Mouse (Mus musculus) heart, embryonic 11.5 days (tissue): Measurements from ENCODE around the gene Tle1. TPM values are rescaled to one million over a fixed set of nuclear protein-coding genes. Genes with fewer than 3 reads are reported as not detected.

Experiments
- ATAC-seq: fragments of 200-750 bp; cut with Nextera tagmentation; replicated peaks from 2 replicates; pipeline ENCODE4 v1.8.0; 2017; ENCODE audit warnings: moderate library complexity; ENCODE audit not compliant: insufficient number of reproducible peaks, low FRiP score, low TSS enrichment
- H3K27ac ChIP-seq: fragments of 300-500 bp; sonication (generic); 2 replicates; pipeline ENCODE4 v1.5.1; 2014; ENCODE audit warnings: mild to moderate bottlenecking, low read depth, low read length
- H3K27me3 ChIP-seq: fragments of 300-500 bp; sonication (generic); 2 replicates; pipeline ENCODE4 v1.6.1; 2014; ENCODE audit warnings: mild to moderate bottlenecking, low read length, mixed read lengths; ENCODE audit not compliant: control insufficient read depth, insufficient read depth
- H3K36me3 ChIP-seq: fragments of 300-500 bp; sonication (generic); 2 replicates; pipeline ENCODE4 v1.6.1; 2014; ENCODE audit warnings: mild to moderate bottlenecking, low read length, moderate library complexity, mixed read lengths; ENCODE audit not compliant: control insufficient read depth, insufficient read depth
- H3K4me1 ChIP-seq: fragments of 300-500 bp; sonication (generic); 2 replicates; pipeline ENCODE4 v1.6.1; 2014; ENCODE audit warnings: low read length; ENCODE audit not compliant: control insufficient read depth, insufficient read depth
- H3K4me2 ChIP-seq: fragments of 300-500 bp; sonication (generic); 2 replicates; pipeline ENCODE4 v1.6.1; 2014; ENCODE audit warnings: mild to moderate bottlenecking, moderate library complexity
- H3K4me3 ChIP-seq: fragments of 300-500 bp; sonication (generic); 2 replicates; pipeline ENCODE4 v1.5.1; 2014; ENCODE audit warnings: low read depth, low read length
- H3K9ac ChIP-seq: fragments of 300-500 bp; sonication (generic); 2 replicates; pipeline ENCODE4 v1.6.1; 2014; ENCODE audit warnings: mild to moderate bottlenecking, low read depth, low read length, moderate library complexity
- H3K9me3 ChIP-seq: fragments of 300-500 bp; sonication (generic); replicated peaks from 2 replicates; pipeline ENCODE4 v1.6.1; 2016; ENCODE audit warnings: low read length; ENCODE audit not compliant: control insufficient read depth
- WGBS: fragments of 180-500 bp; shearing (Covaris S2); extraction: QIAGEN DNeasy Blood & Tissue Kit; methylation state at CpG from one replicate; pipeline ENCODE4 v1.1.7; 2014; ENCODE audit not compliant: insufficient replicate concordance; 5-methylcytosine and 5-hydroxymethylcytosine counted together
- polyA plus RNA-seq: library from polyadenylated mRNA; unstranded; fragments of >200 nt; fragmentation: Nextera tagmentation; extraction: Ambion mirVana; gene quantifications from 2 replicates; pipeline ENCODE4 v1.2.1, GENCODE M21; 2014

The Tle1 gene
- polyA plus RNA-seq, 1 experiment from 2014 or later = 11.7 TPM

- no peak overlapping the region for H3K27ac ChIP-seq
- peaks cover 42% of the 10 kb centered on the region for H3K27me3 ChIP-seq
- WGBS = under 1% methylated on average over 22 of the region's 22 CpGs
- H3K4me3 ChIP-seq = peak overlapping the region; percentile 79
- ATAC-seq = 0 out of 2 replicates have a peak, but pooled peaks have one; percentile 25
- peaks cover 10% of the 10 kb centered on the region for H3K4me1 ChIP-seq
- peak overlapping the region; percentile 81 for H3K9ac ChIP-seq
- no peaks in the 10 kb centered on the region for H3K36me3 ChIP-seq
- no peaks in the 10 kb centered on the region for H3K9me3 ChIP-seq
- H3K4me2 ChIP-seq = peak overlapping the region; percentile 83
These were observed 1.8 kb downstream of the Tle1 start for GRCm38 (mm10) chr4:72198877-72199411.

DNA sequence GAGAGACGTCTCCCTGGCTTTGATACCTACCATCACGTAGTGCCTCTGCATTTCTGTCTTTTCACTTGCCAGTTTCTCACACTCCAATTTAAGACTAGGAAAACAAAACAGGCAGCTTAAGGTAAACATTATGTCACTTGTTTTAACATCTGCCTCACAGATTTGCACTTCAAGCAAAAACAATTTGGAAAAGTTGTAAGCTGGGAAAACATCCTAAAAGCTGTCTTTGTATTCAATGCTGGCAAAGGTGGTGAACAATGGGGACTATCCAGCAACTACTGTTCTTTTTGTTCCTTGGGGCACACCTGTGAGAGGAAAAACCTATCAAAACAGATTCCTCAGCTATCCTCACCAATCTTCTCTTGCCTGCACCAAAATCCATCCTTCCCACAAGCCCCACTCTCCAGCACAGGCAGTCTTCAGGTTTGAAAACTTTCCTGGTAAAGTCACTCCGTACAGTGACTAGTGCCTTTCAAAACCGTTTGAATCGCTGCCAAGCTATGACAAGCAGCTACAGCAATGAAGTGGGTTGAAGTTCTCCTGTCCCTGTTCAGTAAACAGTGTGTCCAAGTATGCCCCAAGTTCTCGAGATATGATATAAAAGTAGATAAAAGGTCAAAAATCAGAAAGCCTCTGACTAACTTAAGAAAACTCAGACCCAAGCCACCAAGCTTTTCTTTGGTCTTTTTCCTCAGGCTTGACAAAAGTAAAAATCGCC, 2.7 kb downstream of the Tle1 start:
- peaks cover 43% of the 10 kb centered on the region for H3K27me3 ChIP-seq
- WGBS = 31% methylated on average over 7 of the region's 7 CpGs
- no peaks in the 10 kb centered on the region for H3K9me3 ChIP-seq
- peaks cover 14% of the 10 kb centered on the region for H3K4me1 ChIP-seq
- no peak for ATAC-seq
- no peak overlapping the region; the same call in 1 of the 2 replicates for H3K9ac ChIP-seq
- peak overlapping the region; percentile 83 for H3K4me2 ChIP-seq
- H3K4me3 ChIP-seq = peak overlapping the region; percentile 79
- no peaks in the 10 kb centered on the region for H3K36me3 ChIP-seq
- H3K27ac ChIP-seq = no peak overlapping the region

GRCm38 (mm10) chr4:72195116-72195835, 5.4 kb downstream of the Tle1 start:
- WGBS = 53% methylated on average over 6 of the region's 6 CpGs
- Histone ChIP-seq H3K4me3 (no peak overlapping the region), H3K36me3 (no peaks in the 10 kb centered on the region), H3K9me3 (no peaks in the 10 kb centered on the region), H3K27ac (no peak overlapping the region), H3K4me2 (no peak overlapping the region), H3K4me1 (peaks cover 19% of the 10 kb centered on the region), H3K27me3 (peaks cover 55% of the 10 kb centered on the region), H3K9ac (no peak overlapping the region)
- ATAC-seq = no peak

- peaks cover 19% of the 10 kb centered on the region for H3K4me1 ChIP-seq
- no peaks in the 10 kb centered on the region for H3K9me3 ChIP-seq
- H3K4me2 ChIP-seq = no peak overlapping the region
- H3K27me3 ChIP-seq = peaks cover 70% of the 10 kb centered on the region
- H3K9ac ChIP-seq = no peak overlapping the region
- WGBS = 19% methylated on average over 1 of the region's 1 CpGs
- no peak overlapping the region for H3K27ac ChIP-seq
- H3K4me3 ChIP-seq = no peak overlapping the region
- no peaks in the 10 kb centered on the region for H3K36me3 ChIP-seq
- peak; percentile 62; the same call in 1 of the 2 replicates for ATAC-seq
These were observed 7.4 kb downstream of the Tle1 start for GRCm38 (mm10) chr4:72193276-72193675.

GRCm38 (mm10) chr4:72184476-72184875, 16.2 kb downstream of the Tle1 start:
- H3K9ac ChIP-seq = no peak overlapping the region
- H3K9me3 ChIP-seq = no peaks in the 10 kb centered on the region
- H3K36me3 ChIP-seq = no peaks in the 10 kb centered on the region
- no peak for ATAC-seq
- peaks cover 60% of the 10 kb centered on the region for H3K27me3 ChIP-seq
- H3K4me3 ChIP-seq = no peak overlapping the region
- WGBS = 84% methylated on average over 5 of the region's 5 CpGs
- no peaks in the 10 kb centered on the region for H3K4me1 ChIP-seq
- no peak overlapping the region for H3K27ac ChIP-seq
- H3K4me2 ChIP-seq = no peak overlapping the region

DNA sequence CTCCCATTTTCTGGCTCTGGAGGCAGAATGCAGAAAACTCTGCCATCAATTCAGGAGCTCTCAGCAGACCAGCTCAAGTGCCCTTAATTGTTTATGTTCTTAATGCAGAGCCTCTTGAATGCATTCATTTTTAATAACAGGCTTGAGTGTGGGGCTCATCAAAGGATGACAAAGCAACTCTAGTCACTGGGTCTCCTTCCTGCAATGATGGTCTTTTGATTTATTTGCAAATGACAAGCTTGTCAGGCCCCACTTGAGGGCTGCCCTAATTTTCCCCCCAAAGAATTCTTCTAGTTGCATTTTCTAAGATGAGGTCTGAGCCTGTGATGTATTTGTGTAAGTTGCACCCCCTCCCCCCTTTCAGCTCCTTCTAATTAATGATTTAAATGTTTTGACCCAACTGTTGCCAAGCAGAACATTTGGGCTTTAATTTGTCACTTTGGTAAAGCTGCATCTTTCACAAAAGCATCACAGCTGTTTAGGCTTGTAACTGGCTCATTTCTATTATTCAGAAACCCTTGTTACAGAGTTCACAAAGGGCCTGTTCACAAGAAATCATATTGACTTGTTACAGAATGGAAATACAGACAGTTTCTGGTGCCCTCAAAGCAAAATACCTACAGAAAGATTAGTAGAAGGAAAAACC, 18.3 kb downstream of the Tle1 start:
- Histone ChIP-seq H3K27me3 (peaks cover 41% of the 10 kb centered on the region), H3K36me3 (no peaks in the 10 kb centered on the region), H3K4me2 (no peak overlapping the region), H3K9ac (no peak overlapping the region), H3K4me1 (no peaks in the 10 kb centered on the region), H3K9me3 (no peaks in the 10 kb centered on the region), H3K4me3 (no peak overlapping the region), H3K27ac (no peak overlapping the region)
- ATAC-seq = no peak

DNA sequence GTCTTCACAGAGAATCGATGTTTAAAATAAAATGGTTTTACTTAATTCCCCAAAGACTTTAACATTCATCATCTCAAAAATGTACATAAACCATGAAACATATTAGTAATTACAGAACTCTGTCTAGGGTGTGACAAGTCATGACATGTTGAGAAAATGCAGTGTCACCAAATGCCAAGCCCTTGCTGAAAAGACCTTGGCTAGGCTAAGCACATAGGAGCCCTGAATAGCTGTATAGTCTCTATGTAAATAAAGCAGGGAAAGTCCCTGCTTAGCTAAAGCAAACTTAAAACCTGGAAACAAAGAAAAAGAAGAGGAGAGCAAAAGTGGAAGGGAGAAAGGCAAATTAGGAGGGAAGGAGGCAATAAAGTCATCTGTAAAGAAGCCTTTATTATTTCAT, 24.8 kb downstream of the Tle1 start:
- ATAC-seq = no peak
- H3K4me3 ChIP-seq = no peak overlapping the region
- H3K27me3 ChIP-seq = peaks cover 19% of the 10 kb centered on the region
- no peaks in the 10 kb centered on the region for H3K9me3 ChIP-seq
- H3K4me2 ChIP-seq = no peak overlapping the region
- no peaks in the 10 kb centered on the region for H3K36me3 ChIP-seq
- no peak overlapping the region for H3K27ac ChIP-seq
- H3K9ac ChIP-seq = no peak overlapping the region
- 79% methylated on average over 1 of the region's 1 CpGs for WGBS
- no peaks in the 10 kb centered on the region for H3K4me1 ChIP-seq

DNA sequence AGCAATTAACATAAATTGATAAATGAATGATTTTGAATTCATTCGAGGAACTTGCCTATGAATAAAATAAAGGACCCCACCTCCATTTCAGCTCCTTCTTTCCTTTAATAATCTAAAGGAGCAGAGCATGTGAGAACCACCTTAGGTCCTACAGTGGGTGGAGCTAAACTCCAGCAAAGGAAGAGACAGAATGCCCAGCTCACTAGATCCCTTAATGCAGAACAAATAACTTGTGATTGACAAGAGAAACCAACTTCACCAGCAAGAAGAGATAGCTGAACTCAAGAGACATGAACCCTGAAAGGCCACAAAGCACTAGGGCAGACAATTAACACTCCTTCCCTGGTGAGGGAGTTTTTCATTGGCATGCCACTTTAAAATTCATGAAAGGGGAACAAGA, 32.5 kb downstream of the Tle1 start:
- H3K4me3 ChIP-seq = no peak overlapping the region
- WGBS = 38% methylated on average over 1 of the region's 1 CpGs
- no peaks in the 10 kb centered on the region for H3K4me1 ChIP-seq
- no peak overlapping the region for H3K9ac ChIP-seq
- no peak overlapping the region for H3K4me2 ChIP-seq
- no peak overlapping the region for H3K27ac ChIP-seq
- H3K36me3 ChIP-seq = peaks cover 3% of the 10 kb centered on the region
- no peaks in the 10 kb centered on the region for H3K9me3 ChIP-seq
- ATAC-seq = no peak
- peaks cover 11% of the 10 kb centered on the region for H3K27me3 ChIP-seq
